Mouse (Mus musculus) heart, adult 8-10 months (tissue): ENCODE measurements around the gene Syne1. TPM values are rescaled to one million over a fixed set of nuclear protein-coding genes. Genes with fewer than 3 reads are reported as not detected.

Experiments used
- DNase-seq: peaks from one replicate; pipeline ENCODE4 v3.0.0; 2022; ENCODE audit warnings: low spot score
- total RNA-seq, 4 experiments: library from RNA; stranded (reverse); gene quantifications; 2 replicates each; pipeline ENCODE4 v1.2.4; 2022

The Syne1 gene
- total RNA-seq, 4 experiments from 2014 or later, result 57.6 to 65.2 (median 59.0) TPM

- peak; percentile 63 for DNase-seq
Observed at GRCm38 (mm10) chr10:5068676-5069265, 482.5 kb downstream of the Syne1 start, which contains the start of gene Gm10097. Gene Gm10097, plus strand, starts transcription at chr10:5069192.

DNA sequence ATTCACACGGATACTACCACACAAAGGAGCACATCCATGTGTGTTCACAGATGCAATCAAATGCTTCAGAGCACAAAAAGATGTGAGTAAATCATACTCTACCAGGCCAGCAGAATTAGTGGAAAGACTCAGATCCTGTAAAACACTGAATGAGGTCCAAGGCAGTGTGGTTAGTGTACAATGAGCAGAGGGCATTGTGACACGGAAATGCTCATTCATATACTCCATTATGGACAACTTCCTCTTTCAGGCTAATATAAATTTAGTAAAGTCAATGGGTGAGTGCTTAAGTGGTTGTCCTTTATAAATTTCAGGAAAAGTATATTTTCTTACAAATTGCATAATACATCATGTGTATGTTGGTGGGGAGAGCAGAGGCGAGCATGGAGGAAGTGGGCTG is 484.2 kb downstream of the Syne1 start:
- no peak for DNase-seq

DNA sequence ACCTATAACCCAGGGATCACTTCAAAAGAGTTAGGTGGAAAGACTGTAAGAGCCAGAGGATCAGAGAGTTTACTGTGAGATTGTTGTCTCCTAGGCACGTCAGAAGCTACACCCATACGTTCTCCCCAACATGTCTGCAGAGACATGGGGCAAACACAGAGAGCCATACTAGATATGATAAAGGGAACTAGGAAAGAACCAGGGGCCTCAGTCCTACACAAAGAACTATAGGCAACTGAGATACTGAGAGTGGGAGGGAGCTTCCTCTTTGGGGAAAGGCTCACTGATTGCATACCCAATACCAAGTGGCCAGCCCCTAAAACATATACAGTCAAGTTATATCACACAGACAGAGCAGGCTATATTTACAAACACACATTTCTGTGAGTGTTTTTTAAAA is 491.3 kb downstream of the Syne1 start:
- DNase-seq, result no peak

- no peak for DNase-seq
Observed at GRCm38 (mm10) chr10:5058876-5059275, 492.4 kb downstream of the Syne1 start.

DNA sequence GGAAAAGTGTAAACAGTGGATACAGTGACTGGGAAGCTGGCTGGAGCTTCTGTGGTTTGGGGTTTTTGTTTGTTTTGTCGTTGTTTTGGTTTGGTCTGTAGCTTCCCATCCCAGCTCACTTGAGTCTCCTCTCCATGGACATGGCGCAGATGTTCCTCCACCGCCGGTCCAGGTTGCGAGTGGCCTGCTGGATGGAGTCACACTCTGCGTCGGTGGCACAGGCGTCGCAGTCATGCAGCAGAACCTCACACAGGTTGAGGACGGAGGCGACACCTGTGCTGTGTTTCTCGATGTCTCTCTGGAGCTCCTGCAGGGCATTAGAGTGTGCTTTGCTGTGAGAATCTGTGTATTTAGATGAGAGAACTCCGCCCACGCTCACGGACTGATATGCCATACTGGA is 493.6 kb downstream of the Syne1 start:
- DNase-seq, result no peak

GRCm38 (mm10) chr10:5056940-5057339 is 494.3 kb downstream of the Syne1 start:
- no peak for DNase-seq

DNA sequence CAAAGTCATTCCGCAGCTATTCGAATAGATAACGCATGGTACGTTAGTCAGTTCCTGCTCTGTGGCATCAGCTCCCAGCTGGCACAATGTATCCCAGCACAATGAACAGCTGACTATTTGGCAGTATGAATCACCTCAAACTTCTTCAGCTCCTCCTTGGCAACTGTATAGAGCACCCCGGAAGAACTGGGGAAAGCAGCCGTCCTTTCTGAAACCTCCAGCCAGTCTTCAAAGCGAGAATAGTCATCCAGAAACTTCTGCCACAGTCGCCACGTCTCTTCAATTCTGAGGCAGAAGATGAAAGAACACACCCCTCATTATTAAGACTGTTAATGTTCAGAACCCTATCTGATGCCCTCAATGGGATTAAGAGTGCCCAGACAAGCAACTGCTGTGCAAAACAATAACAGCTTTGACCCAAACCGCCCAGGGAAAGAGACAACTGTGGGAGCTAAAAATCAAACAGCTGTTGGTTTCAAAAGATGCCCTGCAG is 495.0 kb downstream of the Syne1 start:
- DNase-seq, result no peak

DNA sequence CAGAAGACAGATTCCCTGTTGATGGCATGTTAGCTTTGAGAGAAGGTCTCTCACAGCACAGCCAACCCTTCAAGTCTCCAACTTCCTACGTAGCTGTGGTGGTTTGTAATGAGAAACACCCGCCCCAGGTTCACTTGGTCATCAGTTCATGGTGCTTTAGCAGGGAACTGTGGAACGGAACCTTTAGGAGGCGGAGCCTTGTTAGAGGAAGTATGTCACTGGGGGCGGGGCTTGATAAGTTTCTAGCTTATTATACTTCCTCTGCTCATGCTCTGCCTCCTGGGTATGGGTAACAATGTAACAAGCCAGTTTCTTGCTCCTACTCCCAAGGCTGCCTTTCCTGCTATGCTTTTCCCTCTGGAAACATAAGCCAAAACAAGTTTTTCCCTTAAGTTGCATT is 505.6 kb downstream of the Syne1 start:
- DNase-seq, result no peak

- DNase-seq, result no peak
Observed at GRCm38 (mm10) chr10:5045213-5045612, 506.1 kb downstream of the Syne1 start.

DNA sequence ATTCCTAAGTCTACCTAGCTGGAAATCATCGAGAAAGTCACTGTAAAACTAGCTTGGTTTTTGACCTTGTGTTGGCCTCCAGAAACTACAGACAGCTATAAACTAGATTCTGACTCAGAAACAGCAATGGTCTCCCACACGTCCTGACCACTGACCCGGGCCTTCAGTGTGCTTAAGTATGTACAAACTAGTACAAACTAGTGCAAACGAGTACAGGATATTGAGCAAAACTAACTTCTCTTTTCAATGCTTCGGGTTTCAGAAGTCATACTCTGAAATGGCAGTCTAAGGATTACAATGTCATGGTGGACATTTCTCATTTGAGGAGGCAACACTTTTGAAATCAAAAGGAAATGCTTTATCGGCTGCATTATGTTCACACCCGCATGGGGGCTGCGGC is 506.8 kb downstream of the Syne1 start:
- DNase-seq, result no peak

GRCm38 (mm10) chr10:5041254-5041653 is 510.0 kb downstream of the Syne1 start:
- no peak for DNase-seq

- DNase-seq, result no peak
Observed at GRCm38 (mm10) chr10:5032192-5033048, 518.9 kb downstream of the Syne1 start.

DNA sequence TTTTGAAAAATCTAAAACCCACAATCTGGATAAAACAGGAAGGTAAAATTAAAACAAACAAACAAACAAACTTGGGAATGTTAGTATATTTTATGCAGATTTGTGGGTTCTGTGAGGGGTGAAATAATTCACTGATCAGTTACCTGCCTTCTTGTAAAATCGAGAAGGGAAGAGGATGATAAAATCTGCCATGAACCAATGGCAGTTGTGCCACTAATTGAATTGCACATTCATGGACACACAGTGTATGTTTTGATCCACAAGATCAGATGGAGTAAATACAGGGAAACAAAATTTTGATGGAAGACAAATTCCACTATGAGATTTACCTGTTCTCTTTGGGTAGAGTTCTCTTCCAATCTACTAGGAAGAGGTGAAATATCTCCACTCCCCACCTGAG is 521.4 kb downstream of the Syne1 start:
- no peak for DNase-seq

GRCm38 (mm10) chr10:5029161-5029560 is 522.1 kb downstream of the Syne1 start:
- DNase-seq, result no peak

DNA sequence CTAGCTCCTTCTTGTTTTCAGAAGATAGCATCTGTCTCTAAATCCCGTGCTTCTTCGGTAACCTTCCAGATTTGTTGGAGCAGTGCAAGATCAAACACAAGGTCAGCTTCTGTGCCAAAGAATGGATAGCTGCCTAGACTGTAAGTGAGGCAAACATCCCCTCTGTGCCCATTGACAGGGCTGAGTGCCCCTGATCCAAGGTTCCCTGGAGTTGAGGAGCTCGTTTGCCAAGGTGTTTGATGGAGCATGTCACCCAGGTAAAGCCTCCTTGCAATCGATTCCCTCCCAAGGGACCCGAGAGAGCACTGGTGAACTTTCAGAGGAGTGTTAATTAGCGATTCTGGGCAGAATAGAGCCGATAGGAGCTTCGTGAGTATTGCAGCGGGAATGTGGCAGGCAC is 523.0 kb downstream of the Syne1 start:
- DNase-seq, result no peak

DNA sequence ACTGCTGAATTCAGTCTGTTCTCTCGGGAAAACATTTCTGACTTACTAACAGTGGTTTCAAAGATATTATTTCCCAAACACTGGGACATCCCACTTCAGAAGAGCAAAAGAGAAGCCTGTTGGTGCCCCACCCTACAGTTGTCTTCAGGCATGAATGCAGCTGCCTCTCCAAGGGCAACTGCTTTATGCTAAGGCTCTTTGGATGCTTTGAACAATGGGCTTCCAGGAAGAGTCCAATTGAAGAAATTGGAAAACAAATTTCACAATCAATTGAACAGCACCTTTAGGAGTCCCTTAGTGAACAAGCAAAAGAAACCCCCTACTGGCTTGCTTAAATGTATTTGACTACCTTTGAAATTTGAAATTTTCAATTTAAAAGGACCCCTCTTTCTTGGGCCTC is 524.1 kb downstream of the Syne1 start:
- DNase-seq, result no peak

- DNase-seq, result no peak
Observed at GRCm38 (mm10) chr10:5025906-5026305, 525.4 kb downstream of the Syne1 start.

DNA sequence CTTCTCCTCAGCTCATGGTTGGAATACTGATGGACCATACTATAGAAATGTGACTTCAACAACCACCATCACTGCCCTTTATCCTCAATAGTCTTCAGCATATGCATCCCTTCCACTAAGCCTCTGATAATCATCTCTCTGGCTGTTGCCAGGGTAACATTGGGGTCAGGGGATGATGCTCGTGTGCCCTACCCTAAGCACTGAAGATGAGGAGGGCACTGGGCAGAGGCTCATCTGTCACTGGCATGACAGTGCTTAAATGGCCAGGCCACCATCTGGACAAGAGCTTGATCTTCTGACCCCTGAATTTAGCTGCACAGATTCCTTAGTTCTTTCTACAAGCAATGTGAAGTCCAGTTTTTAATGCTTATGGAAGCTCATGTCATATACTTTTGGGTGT is 534.1 kb downstream of the Syne1 start:
- no peak for DNase-seq

- DNase-seq, result no peak
Observed at GRCm38 (mm10) chr10:5014976-5015375, 536.3 kb downstream of the Syne1 start.

DNA sequence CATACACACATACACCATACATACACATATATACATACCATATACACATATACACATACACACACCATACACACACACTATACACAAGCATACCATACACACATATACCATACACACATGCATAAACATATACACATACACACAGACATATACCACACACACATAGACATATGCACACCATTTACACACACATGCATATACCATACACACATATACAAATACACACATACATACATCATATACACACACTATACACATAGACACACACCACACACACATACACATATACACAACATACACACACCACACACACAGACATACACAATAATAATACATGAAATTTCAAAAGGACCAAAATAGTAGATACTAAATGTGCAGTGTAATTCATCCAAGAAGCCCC is 539.3 kb downstream of the Syne1 start:
- DNase-seq, result no peak

DNA sequence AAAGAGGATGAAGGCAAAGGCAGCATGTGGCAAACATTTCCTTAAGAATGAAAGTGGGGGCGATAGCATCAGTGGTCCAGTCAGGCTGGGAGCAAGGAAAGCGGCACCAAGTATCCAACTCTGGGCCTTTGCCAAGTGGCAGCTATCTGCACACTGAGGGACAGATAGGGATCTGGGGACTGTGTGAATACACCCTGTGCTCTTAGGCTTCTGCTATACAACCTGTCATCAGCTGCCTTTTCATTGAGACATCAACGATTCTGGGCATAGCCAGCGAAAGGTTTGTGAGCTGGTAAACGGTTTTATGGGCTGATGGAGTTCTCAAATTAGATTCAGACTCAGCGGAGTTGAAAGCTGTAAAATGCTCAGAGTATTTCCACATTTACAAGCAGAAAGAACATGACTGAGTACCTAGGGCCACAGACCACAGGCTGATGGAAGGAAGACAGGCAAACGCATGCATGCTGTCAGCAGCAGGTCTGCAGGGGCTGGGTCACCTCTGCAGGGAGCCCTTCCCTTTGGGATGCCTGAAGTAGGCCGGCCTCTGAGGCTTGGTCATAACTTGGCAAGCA is 542.4 kb downstream of the Syne1 start:
- DNase-seq, result no peak

DNA sequence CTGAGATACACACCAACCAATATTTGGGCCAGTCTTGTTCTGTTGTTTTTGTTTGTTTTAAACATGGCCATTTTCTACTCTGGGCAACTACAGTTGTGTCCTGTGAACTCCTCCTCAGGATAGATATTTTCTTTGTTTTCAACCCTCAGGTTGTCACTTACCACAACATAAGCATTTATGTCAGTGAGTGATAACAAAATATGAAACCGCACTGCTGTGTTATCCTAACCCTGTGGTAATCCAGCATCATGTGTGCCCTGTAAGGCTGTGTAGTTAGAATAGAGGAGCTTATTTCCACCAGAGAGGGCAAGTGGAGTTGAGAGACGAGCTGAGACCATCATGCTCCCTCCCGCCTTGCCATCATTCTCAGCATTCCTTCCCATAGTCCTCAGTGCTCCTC is 554.7 kb downstream of the Syne1 start:
- DNase-seq, result no peak

DNA sequence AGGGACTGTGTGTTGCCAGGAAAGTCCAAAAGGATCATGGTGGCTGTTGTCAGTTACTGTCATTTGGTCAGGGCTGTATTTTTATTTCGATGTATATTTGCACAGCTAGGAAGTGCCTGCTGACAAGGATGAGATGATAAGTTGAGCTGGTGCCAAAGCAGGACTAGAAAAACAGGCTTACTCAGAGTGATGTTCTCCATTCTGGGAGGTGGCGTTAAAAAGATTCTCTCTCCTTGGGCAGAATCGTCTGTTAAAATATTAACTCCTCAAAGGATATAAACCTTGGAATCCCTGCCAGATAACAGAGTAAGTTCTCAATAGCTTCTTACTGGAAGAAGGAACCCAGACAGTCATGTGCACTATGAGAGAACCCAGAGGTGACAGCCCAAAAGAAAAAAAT is 557.5 kb downstream of the Syne1 start:
- DNase-seq, result no peak
